Comparison of ENCODE assay signal across 25 mouse cellular contexts in the genomic region with DNA sequence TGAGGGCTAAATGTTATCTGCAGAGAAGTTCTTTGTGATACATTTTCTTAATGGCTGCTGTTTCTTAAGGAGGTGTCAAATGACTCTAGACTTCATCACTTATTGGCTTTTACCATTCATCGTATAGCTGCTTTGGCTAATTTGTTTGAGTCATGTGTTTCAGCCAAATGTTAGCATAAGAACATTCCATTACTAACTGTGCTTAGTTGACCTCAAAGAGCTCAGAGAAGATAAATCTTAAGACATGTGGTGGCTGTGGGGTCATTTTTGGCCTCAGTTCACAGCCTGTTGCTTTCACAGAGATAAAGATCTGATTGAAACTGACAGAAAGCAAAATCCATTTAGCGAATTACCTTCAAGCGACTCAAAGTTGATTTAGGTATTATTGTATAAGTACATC.
A peak's percentile ranks its signal among the peaks of the same experiment; 100 is the strongest.
DNase-seq lines count a peak whose midpoint lies in the region; ATAC-seq and TF ChIP-seq lines count a peak whose summit lies in the region.
"Had no signal": no experiment of that assay in that cellular context is flagged by ENCODE, and none has a peak within 500 bp of the region (broad histone marks: within the 10 kb centered on the region; RNA-seq: fewer than 3 reads in every experiment).

No protein-coding gene starts in this region.

- no peaks in the 10 kb centered on the region for H3K27me3 ChIP-seq in kidney, postnatal 0 days (ENCODE audit: insufficient read depth, low read length)
- H3K27me3 ChIP-seq in kidney, embryonic 14.5 days (ENCODE audit: control insufficient read depth, insufficient read depth, low read length) = no peaks in the 10 kb centered on the region
- H3K27me3 ChIP-seq in forebrain, embryonic 12.5 days = no peaks in the 10 kb centered on the region
- H3K27me3 ChIP-seq: embryonic facial prominence, embryonic 12.5 days; forebrain, embryonic 15.5 days; intestine, embryonic 15.5 days; liver, embryonic 13.5 days; lung, embryonic 15.5 days; neural tube, embryonic 15.5 days had no signal

- TF ChIP-seq CTCF in kidney, postnatal 0 days (IDR thresholded peaks at IDR 0.05; ENCODE audit: low read depth) = no peak

- no peak overlapping the region for H3K4me2 ChIP-seq in kidney, postnatal 0 days (ENCODE audit: low read length)
- no peak overlapping the region for H3K4me2 ChIP-seq in kidney, embryonic 14.5 days (replicated peaks; ENCODE audit: low read depth, low read length)
- no peak overlapping the region for H3K4me2 ChIP-seq in forebrain, embryonic 12.5 days
- H3K4me2 ChIP-seq: embryonic facial prominence, embryonic 12.5 days; forebrain, embryonic 15.5 days; heart, embryonic 11.5 days; intestine, embryonic 15.5 days; liver, embryonic 13.5 days; lung, embryonic 15.5 days; midbrain, embryonic 11.5 days; neural tube, embryonic 15.5 days had no signal

- no peak overlapping the region for H3K27ac ChIP-seq in kidney, postnatal 0 days
- no peak overlapping the region for H3K27ac ChIP-seq in kidney, embryonic 14.5 days (ENCODE audit: low read depth, low read length)
- H3K27ac ChIP-seq in forebrain, embryonic 12.5 days = no peak overlapping the region
- H3K27ac ChIP-seq: embryonic facial prominence, embryonic 12.5 days; forebrain, embryonic 15.5 days; hindbrain, embryonic 10.5 days; intestine, embryonic 15.5 days; left cerebral cortex, adult 2 months; liver, embryonic 13.5 days; lung, embryonic 15.5 days; neural tube, embryonic 15.5 days had no signal

- no peak overlapping the region for H3K9ac ChIP-seq in kidney, postnatal 0 days (ENCODE audit: low read depth, low read length)
- no peak overlapping the region for H3K9ac ChIP-seq in kidney, embryonic 14.5 days (ENCODE audit: low read depth, low read length)
- H3K9ac ChIP-seq in forebrain, embryonic 12.5 days = no peak overlapping the region
- H3K9ac ChIP-seq: embryonic facial prominence, embryonic 12.5 days; forebrain, embryonic 15.5 days; intestine, embryonic 15.5 days; liver, embryonic 13.5 days; lung, embryonic 15.5 days; neural tube, embryonic 15.5 days had no signal

- 20% methylated on average over 3 of the region's 3 CpGs for WGBS in kidney, postnatal 0 days
- 29% methylated on average over 3 of the region's 3 CpGs for WGBS in kidney, embryonic 14.5 days
- WGBS in forebrain, embryonic 12.5 days = 89% methylated on average over 3 of the region's 3 CpGs

- no peak for ATAC-seq in kidney, postnatal 0 days (replicated peaks; ENCODE audit: low FRiP score, low read depth)
- no peak; the same call in 1 of the 2 replicates for ATAC-seq in kidney, embryonic 14.5 days (ENCODE audit: low FRiP score, low TSS enrichment)
- no peak for ATAC-seq in forebrain, embryonic 12.5 days (ENCODE audit: low FRiP score)
- ATAC-seq: forebrain, embryonic 15.5 days; hindbrain, embryonic 16.5 days; intestine, embryonic 15.5 days had no signal

- no peak overlapping the region for H3K4me3 ChIP-seq in kidney, postnatal 0 days (replicated peaks; ENCODE audit: low read depth, low read length)
- H3K4me3 ChIP-seq in kidney, embryonic 14.5 days (ENCODE audit: low read length) = no peak overlapping the region
- H3K4me3 ChIP-seq in forebrain, embryonic 12.5 days (replicated peaks) = no peak overlapping the region
- H3K4me3 ChIP-seq: embryonic facial prominence, embryonic 12.5 days; forebrain, embryonic 15.5 days; hindbrain, embryonic 10.5 days; intestine, embryonic 15.5 days; left cerebral cortex, adult 2 months; liver, embryonic 13.5 days; lung, embryonic 15.5 days; neural tube, embryonic 15.5 days had no signal

- peak; percentile 69 for DNase-seq in kidney, postnatal 0 days (ENCODE audit: low spot score)
- DNase-seq in 3T3-L1 (ENCODE audit: low read depth, low spot score) (peak; percentile 34), MN1 (ENCODE audit: low spot score) (peak; percentile 50)
- DNase-seq in embryo, embryonic 9.5 days (ENCODE audit: extremely low spot score) = peak; percentile 15
- no peak for DNase-seq in spleen, postnatal 4 days (ENCODE audit: low spot score in 2 of 2)
- DNase-seq in spleen, postnatal 10 days (ENCODE audit: low spot score in 2 of 2) = no peak
- DNase-seq: cerebellum, adult 18-20 months; cerebellum, postnatal 14 days; kidney, postnatal 36 days; layer of hippocampus, adult 9-11 months; liver, embryonic 13.5 days; right cerebral cortex, postnatal 14 days; thymus, postnatal 14 days had no signal

- H3K4me1 ChIP-seq in kidney, postnatal 0 days (replicated peaks; ENCODE audit: insufficient read depth, low read length) = no peaks in the 10 kb centered on the region
- no peaks in the 10 kb centered on the region for H3K4me1 ChIP-seq in kidney, embryonic 14.5 days (ENCODE audit: control insufficient read depth, insufficient read depth, low read length)
- no peaks in the 10 kb centered on the region for H3K4me1 ChIP-seq in forebrain, embryonic 12.5 days
- H3K4me1 ChIP-seq: embryonic facial prominence, embryonic 12.5 days; forebrain, embryonic 15.5 days; hindbrain, embryonic 10.5 days; intestine, embryonic 15.5 days; liver, embryonic 13.5 days; lung, embryonic 15.5 days; neural tube, embryonic 15.5 days had no signal

- no peaks in the 10 kb centered on the region for H3K9me3 ChIP-seq in kidney, postnatal 0 days (replicated peaks; ENCODE audit: low read length)
- no peaks in the 10 kb centered on the region for H3K9me3 ChIP-seq in kidney, embryonic 14.5 days (ENCODE audit: control insufficient read depth, low read length)
- no peaks in the 10 kb centered on the region for H3K9me3 ChIP-seq in forebrain, embryonic 12.5 days
- H3K9me3 ChIP-seq: embryonic facial prominence, embryonic 12.5 days; forebrain, embryonic 15.5 days; hindbrain, embryonic 10.5 days; intestine, embryonic 15.5 days; liver, embryonic 13.5 days; lung, embryonic 15.5 days; neural tube, embryonic 15.5 days had no signal

- no peaks in the 10 kb centered on the region for H3K36me3 ChIP-seq in kidney, postnatal 0 days (ENCODE audit: insufficient read depth, low read length)
- no peaks in the 10 kb centered on the region for H3K36me3 ChIP-seq in kidney, embryonic 14.5 days (ENCODE audit: control insufficient read depth, insufficient read depth, low read length)
- no peaks in the 10 kb centered on the region for H3K36me3 ChIP-seq in forebrain, embryonic 12.5 days (replicated peaks)
- H3K36me3 ChIP-seq: embryonic facial prominence, embryonic 12.5 days; forebrain, embryonic 15.5 days; hindbrain, embryonic 10.5 days; intestine, embryonic 15.5 days; liver, embryonic 13.5 days; lung, embryonic 15.5 days; neural tube, embryonic 15.5 days had no signal

Comparison
In these comparisons a context has a peak if more than half of its experiments do, and no peak if none do; other contexts are left out.
1. DNase-seq: peak in kidney, postnatal 0 days (single experiment), 3T3-L1 (single experiment), MN1 (single experiment) and embryo, embryonic 9.5 days (single experiment); none in spleen, postnatal 4 days (0 of 2) and spleen, postnatal 10 days (0 of 2).